Mouse (Mus musculus) C2C12 (cell line): ENCODE measurements at regions not wholly inside any gene's neighbourhood (a gene's known extent, or its start where the extent isn't known, plus 50 kb on each side); places are given as distances from the start of the nearest gene placed in this dataset.

ENCODE experiments used
- CTCF ChIP-seq: IDR thresholded peaks from one replicate; pipeline ENCODE4 v1.5.1; 2011; ENCODE audit not compliant: control insufficient read depth, insufficient read depth, insufficient read length
- MAX ChIP-seq: IDR thresholded peaks from one replicate; pipeline ENCODE4 v1.6.1; 2011; ENCODE audit warnings: mild to moderate bottlenecking, control low read depth
- MYOD1 ChIP-seq: IDR thresholded peaks from one replicate; pipeline ENCODE4 v1.6.1; 2011; ENCODE audit warnings: low read depth; ENCODE audit not compliant: control insufficient read depth, insufficient read length

DNA sequence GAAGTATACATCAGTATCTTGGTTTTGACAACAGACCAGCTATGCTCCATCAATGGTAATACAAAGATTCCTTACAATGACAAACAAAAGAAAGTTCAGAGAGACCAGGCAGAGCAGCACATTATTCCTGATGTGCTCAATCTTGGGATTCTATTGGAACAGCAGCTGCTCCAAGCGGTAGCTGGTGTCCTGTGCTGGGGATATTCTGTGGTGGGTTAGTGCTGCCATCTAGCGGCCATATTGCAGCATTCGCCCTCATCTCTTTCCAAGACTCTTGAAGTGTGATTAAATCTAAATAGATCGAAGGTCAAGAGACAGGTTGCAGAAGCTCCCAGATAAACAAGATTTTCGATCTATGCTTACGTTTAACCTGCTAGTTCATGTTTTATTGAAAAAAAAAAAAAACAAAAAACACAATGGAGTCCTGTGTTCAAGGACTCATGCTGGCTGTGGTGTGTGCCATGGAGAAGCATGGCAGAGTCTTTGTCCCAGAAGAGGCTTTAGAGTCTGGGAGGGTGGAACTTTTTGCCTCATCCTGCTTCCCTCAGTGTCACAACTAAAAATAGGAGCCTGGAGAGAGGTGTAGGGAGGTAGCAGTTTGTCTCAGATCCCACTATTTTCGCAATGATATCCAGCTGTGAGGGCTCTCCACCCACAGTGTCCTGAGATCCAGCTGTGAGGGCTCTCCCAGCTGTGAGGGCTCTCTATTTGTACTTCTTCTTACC, 468.6 kb downstream of the Plcl1 start:
- peak; percentile 74 for TF ChIP-seq CTCF
- TF ChIP-seq MAX = peak; percentile 17
- no peak for TF ChIP-seq MYOD1
